Mouse (Mus musculus) spleen, postnatal 10 days (tissue): ENCODE measurements around the gene Creb5.

Source experiments
- DNase-seq, 2 experiments: peaks; one replicate each; pipeline ENCODE4 v3.0.0; 2021 to 2022; ENCODE audit warnings: low spot score in 2 of 2

Gene Creb5

DNA sequence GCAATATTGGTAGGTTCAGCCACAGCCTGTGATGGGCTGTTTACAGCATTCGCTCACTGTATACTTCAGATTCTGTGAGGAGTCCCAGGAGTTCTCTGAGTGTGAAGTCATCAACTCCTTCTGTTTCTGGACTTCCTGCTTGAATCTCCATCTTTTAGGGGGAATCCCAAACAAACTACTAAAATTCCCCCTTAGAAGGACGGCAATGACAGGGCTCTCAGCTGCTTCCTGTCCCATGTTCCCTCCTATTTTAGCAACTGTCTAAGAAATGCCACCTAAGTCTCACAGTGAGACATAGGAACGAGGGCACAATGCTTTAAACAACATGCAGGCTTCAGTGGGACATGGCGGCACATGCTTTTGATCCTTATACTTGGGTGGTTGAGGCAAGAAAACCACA lies 204.3 kb downstream of the Creb5 start:
- no peak for DNase-seq

- no peak for DNase-seq
Measured at GRCm38 (mm10) chr6:53493864-53494263, 206.8 kb downstream of the Creb5 start.

DNA sequence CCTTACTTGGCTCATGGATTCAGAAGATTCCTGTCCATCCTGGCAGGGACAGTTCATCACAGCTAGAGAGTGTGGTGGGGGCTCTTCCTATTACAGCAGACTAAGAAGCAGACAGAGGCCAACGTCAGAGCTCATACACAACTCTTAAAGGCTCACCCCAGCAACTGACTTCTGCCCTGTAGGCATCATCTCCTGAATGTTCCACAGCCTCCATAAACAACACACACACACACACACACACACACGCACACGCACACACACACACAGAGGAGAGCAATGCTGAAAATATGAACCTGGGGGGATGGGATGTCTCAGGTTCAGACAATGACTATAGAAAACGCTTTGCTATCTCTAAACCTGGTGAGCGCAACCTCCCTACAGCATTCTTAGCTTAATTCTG lies 208.6 kb downstream of the Creb5 start:
- no peak for DNase-seq

GRCm38 (mm10) chr6:53496325-53496753 lies 209.3 kb downstream of the Creb5 start:
- DNase-seq: peak in 1 of 2 experiments; percentile 12

- DNase-seq: no peak
Measured at GRCm38 (mm10) chr6:53497904-53498536, 210.9 kb downstream of the Creb5 start.

DNA sequence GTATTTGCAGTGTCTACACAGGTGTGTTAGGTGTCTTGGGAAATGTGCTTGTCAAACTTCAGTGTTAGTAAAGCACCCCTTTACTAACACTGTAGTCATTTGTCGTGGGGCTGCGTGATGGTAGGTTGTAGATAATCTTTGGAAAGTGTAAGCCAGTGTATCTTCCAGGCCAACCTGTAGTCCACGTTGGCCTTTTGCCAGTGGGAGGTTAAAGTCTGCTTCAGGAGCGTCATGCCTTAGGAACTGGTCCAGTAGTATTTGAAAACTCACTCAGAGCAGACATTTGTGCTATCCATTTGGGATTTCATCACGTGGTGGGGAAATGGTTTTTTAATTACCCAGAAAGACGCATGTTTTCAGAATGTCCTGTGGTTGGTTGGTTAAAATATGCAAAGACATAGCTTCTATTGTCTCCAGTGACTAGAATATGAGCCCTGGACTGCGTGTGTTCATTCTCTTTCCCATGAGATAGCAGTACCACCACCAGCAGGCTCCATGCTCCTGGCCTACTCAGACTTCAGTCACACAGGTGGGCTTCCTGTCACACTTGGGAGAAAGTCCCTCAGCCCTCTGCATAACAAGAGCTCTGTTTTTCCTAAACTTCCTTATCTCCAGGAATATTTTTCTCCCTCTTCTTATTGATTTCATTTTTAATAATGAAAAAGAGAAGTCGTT lies 212.7 kb downstream of the Creb5 start:
- DNase-seq: no peak

DNA sequence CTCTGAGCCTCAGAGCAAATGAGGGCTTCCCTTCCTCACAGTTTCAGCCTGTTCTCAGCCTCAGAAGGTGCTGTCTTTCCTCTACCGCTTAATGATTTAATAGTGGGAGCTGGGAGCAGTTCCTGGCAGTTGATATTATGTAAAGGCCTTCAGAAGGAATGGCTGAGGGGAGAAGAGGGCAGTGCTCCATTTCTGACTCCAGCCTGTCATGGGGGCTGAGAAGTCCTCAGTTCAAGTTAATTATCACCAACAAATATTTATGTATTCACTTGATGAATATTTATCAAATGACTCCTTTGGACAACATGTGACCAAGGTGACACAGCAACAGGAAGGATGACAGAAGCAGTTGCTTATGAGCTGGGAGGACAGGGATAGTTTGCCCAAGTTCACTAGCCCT lies 214.2 kb downstream of the Creb5 start:
- no peak for DNase-seq

- DNase-seq: no peak
Measured at GRCm38 (mm10) chr6:53506947-53507564, 220.0 kb downstream of the Creb5 start.

- no peak for DNase-seq
Measured at GRCm38 (mm10) chr6:53508847-53509494, 221.9 kb downstream of the Creb5 start.

DNA sequence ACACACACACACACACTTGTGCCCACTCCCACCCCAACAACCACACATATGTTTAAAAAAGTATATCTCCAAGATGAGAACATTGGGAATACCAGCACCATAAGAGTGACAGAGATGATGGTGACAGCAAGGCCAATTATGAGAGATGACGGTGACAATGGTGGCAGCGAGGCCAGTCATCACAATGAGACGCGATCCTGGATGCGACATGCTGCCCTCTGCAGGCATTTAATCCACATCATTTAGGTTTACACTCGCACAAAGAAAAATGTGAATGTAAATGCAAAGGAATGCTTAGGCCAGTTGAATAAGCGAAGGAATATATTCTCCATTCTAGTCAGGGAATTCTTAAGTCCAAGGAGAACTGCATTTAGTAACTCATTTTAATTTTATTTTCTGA lies 222.9 kb downstream of the Creb5 start:
- no peak for DNase-seq

GRCm38 (mm10) chr6:53512226-53512625 lies 225.2 kb downstream of the Creb5 start:
- no peak for DNase-seq

DNA sequence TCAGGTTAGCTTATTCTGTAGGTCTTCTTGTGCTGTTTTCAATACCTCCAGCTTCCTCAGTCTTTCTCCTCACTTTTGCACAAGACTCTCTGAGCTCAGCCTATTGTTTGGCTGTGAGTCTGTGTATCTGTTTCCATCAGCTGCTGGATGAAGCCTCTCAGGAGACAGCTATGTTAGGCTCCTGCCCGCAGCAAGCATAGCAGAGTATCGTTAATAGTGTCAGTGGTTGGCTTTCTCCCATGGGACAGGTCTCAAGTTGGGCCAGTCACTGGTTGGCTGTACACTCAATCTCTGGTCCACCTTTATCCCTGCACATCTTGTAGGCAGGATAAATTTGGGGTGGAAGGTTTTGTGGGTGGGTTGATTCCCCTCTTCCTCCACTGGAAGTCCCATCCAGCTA lies 226.3 kb downstream of the Creb5 start:
- no peak for DNase-seq

DNA sequence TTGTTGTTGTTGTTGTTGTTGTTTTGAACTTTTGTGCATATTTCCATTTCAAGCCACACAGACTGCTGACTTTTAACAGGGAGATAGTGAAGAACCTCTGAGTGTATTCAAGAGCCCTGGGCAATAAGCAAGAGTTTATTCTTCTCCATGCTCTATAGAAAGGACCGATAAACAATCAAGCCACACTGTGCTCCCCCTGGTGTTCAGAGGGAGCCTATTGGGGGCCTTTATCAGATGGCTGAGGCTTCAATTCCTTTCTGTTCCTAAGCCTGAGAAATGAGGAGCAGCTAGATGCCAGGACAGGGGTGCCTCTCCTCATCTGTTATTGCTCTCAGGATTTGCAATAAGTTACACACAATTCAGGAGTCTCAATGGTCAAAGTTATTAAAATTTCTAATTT lies 227.8 kb downstream of the Creb5 start:
- peak in 1 of 2 experiments; percentile 21 for DNase-seq

GRCm38 (mm10) chr6:53515611-53516010 lies 228.5 kb downstream of the Creb5 start:
- DNase-seq: no peak

DNA sequence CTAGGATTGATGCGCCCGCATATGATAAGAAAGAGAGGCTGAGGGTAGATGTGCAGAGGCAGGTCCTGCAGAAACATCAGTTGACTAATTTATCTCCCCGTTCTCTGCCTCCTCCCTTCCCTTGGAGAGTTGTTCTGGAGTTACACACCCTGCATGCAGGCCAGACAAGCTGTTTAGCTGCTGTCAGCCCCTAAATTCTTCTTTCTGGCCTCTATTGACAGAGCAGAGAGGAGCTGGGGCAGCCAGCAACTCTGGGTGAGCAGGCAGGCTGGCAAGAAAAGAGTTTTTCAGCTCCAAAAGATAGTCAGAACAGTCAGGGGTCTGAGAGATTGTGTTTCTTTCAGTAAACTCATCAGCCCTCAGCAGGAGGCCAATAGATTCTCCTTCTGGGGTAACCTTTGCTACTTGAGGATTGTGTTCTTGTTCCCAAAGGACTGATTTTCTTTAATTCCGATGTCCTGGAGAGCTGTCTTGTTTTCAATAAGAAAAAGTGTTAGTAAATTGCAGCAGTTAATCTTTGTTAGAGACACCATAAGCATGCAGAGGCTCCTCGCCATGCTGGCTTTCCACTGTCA lies 230.4 kb downstream of the Creb5 start:
- DNase-seq: no peak

GRCm38 (mm10) chr6:53523743-53524497 lies 236.8 kb downstream of the Creb5 start:
- DNase-seq: no peak

DNA sequence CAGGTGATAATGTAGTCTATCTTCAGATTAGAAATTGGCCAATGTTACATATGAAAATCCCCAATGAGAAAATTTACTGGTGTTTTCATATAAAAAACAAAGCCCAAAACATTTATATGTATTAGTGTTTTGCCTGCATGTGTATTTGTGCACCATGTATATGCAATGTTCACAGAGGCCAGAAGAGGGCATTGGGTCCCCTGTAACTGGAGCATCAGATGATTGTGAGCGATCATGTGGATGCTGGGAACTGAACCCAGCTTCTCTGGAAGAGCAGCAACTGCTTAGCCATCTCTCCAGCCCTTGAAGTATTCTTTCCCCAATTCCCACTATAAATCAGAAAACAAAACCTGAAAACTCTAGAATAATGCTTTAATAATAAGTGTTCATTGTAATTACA lies 239.4 kb downstream of the Creb5 start:
- DNase-seq: no peak

- no peak for DNase-seq
Measured at GRCm38 (mm10) chr6:53530742-53531141, 243.7 kb downstream of the Creb5 start.

DNA sequence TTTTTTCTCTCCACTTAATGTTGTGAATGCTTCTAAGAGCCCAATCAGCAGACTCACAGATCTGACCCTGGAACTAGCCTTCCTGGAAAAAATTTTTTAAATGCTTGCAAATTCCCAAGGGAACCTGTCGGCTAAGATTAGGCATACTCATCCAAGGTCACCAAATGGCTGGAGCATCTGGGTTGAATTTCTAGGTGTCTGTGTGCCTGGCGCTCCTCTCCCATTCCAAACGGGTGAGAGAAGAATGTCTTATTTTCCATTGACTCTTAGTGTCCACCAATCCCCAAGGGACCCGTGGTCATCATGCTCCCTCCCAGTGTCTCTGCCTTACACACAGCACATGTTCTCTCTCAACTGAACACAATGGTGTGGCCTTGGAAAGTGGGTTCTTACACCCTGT lies 244.4 kb downstream of the Creb5 start:
- no peak for DNase-seq

DNA sequence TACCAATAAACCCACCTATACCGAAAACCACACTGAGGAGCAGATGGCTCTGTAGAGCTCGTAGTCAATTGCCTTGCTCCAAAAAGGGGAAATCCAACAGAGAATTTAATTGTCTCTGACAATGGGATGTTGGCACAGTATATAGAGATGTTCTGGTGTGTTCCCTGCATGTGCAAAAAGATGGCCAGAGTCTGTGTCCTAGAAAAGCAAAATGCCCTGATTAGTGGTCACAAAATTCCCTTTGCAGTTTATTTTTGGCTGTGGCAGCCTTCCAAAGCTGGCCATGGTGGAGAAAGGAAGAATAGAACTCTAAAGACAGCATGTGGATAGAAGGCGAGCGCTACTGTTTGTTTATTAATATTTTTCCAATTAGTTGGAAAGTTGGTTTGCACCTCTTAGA lies 250.5 kb downstream of the Creb5 start:
- no peak for DNase-seq

DNA sequence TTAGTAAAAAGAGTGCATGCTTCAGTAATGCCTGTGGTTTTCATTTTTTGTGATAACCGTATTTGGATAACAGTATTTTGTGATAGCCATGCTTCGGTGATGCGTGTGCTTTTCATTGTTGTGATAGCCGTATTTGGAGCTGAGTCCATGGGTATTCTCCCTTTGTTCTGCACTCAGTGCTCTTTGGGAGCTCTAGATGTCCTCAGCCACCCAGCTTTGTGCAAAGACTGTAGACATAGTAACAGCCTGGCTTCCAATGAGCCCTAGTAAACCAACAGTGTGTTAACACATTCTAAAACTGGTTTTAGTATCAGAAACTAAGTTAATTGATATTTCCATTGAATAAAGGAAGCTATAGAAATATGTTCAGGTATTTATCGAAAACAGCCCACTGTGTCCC lies 254.7 kb downstream of the Creb5 start:
- no peak for DNase-seq

DNA sequence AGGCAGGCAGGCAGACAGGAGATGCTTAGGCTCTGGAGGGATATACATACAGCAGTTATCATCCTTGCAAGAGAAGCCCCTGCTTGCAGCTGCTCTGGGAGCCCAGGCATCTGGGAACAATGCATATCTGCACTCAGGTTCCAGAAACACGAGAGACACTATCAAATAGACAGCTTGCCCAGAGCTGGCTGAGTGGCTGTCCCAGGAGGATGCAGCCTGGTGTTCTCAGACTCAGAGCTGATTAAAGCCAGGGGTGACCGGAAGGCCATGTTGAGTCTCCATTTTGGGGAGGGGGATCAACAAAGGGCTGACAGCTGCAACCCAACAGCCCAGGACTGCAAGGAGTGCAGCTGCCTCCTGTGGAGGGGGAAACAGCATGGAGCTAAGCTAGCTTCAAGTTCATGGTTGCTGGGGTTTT lies 258.4 kb downstream of the Creb5 start:
- no peak for DNase-seq
